Mouse (Mus musculus) cerebellum, postnatal 25 days (tissue): ENCODE data around the gene Psip1.
A peak's percentile ranks its signal among the peaks of the same experiment; 100 is the strongest.
"Not testable (repeated sequence)": the region's sequence is repeated elsewhere in the genome, so short reads cannot be mapped to it uniquely, and the experiment has no call there.

ENCODE experiments used
- DNase-seq, 2 experiments: peaks; one replicate each; pipeline ENCODE4 v3.0.0; 2021; ENCODE audit warnings: mixed read lengths in 2 of 2

Gene Psip1

DNA sequence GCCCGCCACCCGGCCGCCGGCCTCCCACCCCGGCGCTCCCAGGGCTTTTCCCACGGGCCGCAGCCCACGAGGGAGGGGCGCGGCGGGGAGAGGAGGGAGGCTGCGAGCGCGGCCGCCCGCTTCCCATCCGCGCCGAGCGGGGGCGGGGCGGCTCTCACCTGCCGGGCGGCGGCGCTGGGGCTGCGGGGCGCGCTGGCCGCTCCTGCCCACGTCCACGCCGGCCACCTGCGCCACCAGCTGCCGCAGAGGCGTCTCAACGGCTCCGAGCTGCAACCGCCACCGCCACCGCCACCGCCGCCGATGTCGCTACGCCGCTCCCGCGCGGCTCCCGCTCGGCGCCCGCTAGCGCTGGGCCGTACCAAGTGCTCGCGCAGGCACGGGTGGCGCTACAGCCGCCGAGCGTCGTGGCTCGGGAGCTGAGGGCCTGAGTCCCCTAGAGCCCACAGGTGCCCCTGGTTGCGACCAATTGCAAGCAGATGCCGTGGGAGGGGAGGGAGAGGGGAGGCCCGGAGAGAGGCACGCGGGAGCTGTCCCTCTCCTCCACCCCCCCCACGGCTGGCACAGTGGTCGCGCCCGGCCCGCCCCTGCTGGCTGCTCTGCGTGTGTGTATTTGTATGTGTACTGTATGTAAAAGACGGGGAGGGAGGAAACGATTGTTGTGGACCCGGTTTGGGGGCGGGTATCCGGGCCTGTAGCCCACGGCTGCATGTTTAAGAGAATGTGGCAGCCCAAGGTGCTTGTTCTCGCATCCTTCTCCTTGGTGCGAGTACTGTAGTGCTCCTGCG is at the start of gene Psip1:
Psip1 (minus strand) TSS at position 343 of the 785 bp plus-strand sequence.
- DNase-seq: peak; percentile 96 to 97

DNA sequence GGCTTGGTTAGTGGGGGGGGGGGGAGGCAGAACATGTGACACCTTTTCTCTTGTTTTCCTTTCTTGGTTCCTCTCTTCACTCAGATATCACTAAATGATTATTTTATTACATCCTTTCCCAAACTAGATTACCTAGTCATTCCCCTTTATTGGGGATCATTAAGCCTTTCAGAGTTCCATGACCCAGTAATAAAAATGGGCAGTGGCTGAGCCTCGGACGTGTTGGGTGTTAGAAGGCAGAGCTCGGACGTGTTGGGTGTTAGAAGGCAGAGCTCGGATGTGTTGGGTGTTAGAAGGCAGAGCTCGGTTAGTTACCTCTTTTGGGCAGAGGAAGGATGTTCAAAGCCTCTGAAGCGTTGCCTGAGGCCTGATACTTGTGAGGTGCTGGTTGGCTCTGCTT is 47.8 kb upstream of the Psip1 start:
- no peak for DNase-seq

DNA sequence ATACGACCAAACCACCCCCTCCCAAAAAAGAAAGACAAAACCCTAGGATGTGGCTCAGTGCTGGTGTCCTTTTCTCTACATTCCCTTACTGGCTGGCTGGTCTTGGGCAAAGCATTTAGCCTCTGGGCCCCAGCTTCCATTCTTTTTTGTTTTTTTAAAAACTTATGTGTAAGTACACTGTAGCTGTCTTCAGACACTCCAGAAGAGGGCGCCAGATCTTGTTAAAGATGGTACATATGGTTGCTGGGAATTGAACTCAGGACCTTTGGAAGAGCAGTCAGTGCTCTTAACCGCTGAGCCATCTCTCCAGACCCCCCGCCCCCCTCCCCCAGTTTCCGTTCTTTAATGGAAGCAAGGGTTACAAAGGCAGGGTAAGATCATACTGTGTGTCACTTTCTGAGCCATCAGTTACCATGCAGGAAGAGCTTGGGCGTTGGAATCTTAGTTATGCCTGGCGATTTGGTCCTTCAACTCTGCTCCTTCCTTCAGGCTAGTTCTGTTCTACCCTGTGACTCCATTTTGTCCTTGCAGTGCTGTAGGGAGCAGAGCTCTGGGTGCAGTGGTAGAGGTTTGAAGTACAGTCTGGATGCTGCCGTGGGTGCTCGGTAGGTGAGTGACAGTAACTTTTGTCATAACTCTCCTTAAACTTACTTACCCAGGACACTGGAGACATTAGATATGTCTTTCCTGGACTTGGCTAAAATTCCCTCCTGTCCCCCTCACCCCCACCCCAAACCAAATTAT is 47.1 kb upstream of the Psip1 start:
- DNase-seq: no peak

DNA sequence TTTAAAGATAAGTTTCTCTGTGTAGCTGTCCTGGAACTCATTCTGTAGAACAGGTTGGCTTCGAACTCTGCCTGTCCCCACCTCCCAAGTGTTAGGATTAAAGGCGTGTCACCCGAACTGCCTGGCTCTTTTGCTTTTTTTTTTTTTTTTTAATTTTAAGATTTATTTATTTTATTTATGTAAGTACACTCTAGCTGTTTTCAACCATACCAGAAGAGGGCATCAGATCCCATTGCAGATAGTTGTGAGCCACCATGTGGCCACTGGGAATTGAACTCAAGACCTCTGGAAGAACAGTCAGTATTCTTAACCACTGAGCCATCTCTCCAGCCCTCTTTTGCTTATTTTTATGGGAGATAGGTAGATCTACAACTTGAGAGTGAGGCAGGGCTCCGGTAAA is 43.8 kb upstream of the Psip1 start:
- not testable (repeated sequence) for DNase-seq

DNA sequence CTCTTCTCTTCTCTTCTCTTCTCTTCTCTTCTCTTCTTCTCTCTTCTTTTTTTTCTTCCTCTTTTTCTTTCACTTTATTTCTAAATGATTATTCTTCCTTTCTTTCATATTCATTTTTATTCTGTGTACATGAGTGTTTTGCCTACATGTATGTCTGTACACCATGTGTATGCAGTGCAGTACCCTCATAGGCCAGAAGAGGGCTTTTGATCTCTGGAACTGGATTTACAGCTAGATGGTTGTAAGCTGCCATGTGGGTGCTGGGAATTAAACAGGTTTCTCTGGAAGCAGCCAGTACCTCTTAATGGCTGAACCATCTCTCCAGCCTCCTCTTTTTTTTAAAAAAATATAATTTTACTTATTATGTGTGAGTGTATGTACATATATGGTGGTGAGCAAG is 41.7 kb upstream of the Psip1 start:
- peak in 1 of 2 experiments; percentile 44 for DNase-seq

DNA sequence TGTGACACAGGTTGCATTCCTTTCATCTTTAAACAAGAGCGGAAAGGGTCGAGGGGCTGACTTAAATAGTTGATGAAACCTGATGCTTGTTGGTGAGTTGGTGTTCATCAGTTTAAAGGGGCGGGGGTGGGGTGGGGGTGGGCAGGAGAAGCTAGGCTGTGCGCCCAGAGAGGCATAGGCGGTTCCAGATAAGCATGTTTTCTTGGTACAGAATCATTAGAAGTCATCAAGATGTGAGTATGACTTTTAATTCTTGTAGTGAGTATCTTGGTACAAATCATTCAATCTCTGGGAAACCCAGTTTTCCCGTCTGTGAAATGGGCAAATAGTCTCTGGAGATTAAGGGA is 40.7 kb upstream of the Psip1 start:
- DNase-seq: no peak

DNA sequence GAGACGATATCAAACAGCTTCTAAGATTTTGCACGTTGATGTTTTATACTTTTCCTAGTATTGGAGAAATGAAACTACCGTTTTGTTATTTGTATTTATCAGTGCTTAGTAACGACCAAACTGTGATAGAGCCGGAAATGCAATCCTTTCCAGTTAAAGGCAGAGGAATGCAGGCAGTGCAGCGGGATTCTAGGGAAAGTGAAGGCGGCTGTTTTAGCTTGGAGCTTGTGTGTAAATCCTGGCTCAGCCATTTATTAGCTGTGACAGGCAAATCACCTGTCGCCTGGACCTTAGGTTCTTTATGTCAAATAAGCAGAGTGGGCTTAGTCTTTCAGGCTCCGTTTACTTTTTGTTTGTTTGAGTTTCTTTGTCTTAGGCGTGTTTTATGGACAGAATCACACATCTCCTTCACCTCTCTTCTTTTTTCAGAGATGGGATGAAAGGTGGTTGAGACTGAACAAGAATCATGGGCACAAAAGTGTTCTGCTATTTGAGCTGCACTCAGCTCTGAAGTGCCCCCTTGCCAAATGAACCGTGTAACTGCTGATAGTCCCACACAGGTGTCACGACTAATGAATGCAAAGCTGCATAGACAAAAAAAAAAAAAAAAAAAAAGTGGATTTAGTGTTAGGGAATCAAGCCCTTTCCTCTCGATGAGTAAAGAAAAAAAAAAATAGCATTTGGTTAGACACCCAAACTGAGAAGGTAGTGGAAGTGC is 40.2 kb upstream of the Psip1 start:
- no peak for DNase-seq

DNA sequence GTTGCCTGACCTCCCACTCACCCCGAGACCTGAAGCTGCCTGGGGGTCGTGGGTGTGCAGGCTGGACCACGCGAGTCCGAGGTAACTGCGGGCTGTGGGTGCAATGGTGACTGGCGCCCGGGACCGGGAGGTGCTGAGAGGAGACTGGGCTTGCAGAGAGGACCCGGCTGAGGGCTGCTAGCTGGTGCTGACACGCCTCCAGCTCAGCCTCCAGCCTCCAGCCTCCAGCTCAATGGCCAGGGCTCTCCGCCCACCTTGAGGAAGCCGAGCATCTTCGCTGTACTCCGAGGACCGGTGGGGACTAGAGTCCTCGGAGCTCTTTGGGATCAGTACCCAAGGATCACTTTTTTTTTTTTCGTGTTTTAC is 39.4 kb upstream of the Psip1 start:
- no peak for DNase-seq

DNA sequence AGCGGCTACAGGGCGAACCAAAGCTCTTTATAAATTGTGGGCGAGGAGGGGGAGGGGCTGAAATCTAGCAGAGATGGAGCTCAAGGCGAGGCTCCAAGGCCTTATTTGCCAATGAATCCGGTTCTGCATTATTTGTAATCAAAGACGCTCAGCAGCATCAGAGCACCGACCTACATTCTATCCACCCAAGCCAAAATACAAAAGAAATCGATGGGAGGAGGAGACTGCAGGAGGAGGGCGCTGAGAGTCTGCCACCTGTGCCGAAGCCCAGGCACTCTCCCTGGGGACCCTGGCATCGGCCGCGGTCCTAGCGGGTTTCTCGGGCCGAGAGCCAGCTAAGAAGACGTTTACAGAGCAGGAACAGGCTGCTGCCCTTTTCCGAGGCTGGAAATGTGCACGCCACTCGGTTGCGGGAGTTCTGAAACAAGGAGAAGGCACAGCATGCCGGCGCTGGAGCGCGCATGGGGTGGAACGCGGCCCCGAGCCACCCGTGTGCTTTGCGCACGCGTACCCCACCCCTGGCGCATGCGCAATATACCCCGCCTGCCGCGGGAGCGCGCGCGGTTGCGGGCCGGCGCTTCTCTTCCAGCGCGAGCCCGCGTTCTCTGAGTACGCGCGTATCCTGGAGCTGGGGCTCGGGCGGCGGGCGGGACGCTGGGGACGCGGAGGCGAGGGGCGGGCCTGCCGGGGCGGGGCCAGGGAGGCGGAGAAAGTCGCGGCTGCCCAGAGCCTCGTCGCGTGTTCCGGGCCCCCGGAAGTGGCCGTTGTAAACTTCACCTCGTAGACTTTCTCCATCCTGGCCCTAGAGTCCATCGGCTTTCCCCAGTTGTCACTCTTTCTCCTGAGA is 38.8 kb upstream of the Psip1 start, which contains the start of gene Ccdc171:
Ccdc171 (plus strand) TSS at position 703 of the 847 bp plus-strand sequence.
- DNase-seq: peak; percentile 94 to 97

DNA sequence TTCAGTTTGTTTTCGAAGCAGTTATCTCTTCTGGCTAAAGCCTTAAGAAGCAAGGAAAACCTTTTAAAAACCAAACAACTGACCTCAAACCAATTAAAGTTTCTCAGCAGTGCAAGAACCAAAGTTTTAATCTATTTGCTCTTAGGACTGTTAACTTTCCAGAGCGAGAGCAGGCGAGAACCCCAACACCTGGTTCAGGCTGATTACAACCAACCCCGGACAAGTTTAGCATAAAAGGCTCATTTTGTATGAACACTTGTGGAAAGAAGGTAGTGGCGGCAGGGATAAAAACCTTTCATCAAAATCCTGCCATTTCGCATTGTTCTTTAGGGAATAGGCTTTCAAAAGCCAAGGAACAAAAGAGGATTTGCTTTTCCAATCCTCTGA is 38.2 kb upstream of the Psip1 start:
- no peak for DNase-seq

DNA sequence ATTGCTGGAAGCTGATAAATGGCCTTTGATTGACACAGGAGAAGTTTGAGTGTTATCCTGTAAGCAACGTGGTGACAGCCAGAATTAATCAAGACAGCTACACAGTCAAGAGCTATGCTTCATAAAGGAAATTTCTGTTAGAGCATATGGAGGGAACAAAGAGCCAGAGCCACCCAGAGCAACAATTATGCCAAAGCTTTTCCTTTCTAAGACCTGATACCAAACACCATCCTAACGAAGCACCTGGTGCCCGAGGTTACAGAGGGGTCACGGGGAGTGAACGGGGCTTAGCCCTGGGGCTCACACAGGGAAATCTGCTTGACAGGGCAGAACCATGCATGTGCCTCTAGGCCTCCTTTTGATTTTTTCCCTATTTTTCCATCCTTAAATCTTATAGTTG is 35.8 kb upstream of the Psip1 start:
- DNase-seq: no peak

DNA sequence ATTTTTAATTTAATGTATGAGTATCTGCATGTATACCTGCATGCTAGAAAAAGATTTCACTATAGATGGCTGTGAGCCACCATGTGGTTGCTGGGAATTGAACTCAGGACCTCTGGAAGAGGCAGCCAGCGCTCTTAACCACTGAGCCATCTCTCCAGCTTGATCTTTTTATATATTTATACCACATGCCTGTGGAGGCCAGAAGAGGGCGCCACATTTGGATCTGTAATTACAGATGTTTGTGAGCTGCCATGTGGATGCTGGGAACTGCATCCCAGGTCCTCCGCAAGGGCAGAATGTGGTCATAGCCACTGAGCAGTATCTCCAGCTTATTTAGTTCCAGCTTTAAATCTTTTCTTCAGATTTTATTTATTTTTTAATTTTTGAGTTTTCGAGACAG is 34.0 kb upstream of the Psip1 start:
- DNase-seq: no peak

DNA sequence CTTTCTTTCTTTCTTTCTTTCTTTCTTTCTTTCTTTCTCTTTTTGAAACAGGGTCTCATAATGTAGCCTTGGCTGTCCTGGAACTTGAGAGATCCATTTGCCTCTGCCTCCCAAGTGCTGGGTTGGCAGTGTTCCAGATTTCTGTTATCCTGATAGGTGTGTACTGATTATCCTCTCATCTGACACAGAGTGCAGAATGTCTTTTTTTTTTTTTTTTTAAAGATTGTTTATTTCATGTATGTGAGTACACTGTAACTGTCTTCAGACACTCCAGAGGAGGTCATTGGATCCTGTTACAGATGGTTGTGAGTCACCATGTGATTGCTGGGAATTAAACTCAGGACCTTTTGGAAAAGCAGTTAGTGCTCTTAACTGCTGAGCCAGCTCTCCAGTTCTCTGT is 33.5 kb upstream of the Psip1 start:
- no peak for DNase-seq

DNA sequence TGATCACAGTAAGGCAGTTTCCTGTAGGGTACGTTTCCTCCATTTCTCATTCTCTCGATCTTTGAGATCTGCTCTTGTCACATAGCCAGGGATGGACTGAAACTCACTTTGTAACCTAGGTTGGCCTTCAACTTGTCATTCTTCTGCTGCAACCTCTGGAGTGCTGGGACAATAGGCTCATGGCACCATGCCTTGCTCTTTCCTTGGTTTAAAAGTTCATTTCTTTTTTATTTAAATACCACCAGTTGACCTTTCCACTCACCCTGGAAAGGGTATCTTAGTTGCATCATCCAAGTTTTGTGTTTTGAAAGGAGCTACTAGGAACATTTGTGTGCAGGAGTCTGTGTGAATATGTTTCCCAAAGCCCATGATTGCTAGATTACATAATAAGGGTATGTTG is 32.9 kb upstream of the Psip1 start:
- DNase-seq: no peak

DNA sequence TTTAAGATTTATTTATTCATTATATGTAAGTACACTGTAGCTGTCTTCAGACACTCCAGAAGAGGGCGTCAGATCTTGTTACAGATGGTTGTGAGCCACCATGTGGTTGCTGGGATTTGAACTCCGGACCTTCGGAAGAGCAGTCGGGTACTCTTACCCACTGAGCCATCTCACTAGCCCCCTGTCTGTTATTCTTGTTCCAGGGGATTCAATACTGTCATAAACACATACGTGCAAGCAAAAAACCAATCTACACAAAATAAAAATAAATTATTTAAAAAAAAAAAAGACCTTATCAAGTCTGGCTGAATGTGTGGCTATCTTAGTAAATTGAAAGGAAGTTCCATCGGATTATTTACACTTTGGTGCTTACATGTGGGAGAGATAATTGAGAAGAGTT is 29.9 kb upstream of the Psip1 start:
- not testable (repeated sequence) for DNase-seq

DNA sequence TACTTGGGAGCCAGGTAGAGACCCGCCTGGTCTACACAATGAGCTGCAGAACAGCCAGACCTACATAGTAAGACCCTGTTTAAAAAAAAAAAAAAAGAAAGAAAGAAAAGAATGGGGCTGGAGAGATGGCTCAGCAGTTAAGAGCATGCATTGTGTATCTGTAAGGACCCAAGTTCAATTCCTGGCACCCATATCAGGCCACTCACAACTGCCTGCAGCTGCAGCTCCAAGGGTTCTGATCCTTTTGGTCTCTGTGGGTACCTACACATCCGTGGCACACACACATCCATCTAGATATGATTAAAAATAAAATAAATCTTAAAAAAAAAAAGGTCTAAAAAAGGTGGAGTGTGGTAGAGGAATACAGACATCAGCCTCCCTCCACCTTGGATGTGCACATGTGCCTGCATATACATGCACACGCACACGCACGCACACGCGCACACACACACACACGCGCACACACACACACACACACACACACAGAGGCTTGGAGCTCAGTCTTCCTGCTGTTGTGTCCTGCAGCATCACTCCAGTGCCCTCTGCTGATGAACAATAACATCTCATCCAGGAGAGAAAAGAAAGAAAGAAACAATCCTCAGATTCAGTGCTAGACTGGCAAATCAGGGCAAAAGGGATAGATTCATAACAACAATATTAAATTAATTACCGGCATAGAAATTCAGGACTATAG is 28.9 kb upstream of the Psip1 start:
- DNase-seq: peak in 1 of 2 experiments; percentile 36

DNA sequence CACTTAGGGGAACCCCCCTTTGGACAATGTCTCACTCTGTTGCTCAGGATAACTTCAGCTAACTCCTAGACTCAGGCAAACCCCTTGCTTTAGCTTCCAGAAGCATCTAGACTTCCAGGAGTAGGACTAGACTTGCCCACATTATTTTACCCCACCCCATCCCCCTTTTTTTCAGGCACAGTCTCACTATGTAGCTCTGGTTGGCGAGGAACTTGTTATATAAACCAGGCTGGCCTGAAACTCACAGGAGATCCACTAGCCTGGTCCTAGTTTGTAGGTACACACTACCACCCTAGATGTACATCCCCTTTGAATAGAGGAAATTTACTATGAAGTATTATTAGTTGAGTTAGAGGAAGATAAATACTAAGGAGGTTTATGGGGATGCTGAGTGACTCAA is 27.9 kb upstream of the Psip1 start:
- DNase-seq: no peak

DNA sequence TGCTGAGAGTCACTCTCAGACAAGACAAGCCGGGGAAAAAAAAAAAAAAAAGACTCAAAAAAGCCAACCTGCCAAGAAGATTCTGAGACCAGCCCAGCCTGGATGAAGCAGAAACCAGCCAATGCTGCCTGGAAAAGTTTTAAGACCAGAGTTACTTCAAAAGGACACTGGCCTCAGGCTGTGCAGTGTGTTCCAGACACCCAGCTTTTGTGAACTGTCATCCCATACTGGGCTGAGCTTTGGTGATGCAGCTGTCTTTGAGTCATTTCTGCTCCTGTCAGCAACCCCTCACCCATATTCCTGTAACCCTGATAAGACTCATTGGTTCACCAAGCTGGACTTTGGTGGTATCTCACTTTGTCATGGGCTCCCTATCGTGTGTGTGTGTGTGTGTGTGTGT is 26.4 kb upstream of the Psip1 start:
- DNase-seq: no peak

DNA sequence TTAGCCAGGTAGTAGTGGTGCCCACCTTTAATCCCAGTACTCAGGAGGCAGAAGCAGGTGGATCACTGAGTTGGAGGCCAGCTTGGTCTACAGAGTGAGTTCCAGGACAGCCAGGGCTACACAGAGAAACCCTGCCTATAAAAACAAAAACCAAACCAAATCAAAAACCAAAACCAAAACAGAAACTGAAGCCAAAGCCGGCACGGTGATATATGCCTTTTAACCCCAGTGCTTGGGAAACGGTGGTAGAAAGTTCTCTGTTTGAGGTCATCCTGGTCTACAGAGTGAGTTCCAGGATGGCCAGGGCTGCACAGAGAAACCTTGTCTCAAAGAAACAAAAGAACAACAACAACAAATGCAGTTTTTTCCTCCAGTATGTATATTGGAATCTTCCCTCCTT is 26.0 kb upstream of the Psip1 start:
- no peak for DNase-seq

DNA sequence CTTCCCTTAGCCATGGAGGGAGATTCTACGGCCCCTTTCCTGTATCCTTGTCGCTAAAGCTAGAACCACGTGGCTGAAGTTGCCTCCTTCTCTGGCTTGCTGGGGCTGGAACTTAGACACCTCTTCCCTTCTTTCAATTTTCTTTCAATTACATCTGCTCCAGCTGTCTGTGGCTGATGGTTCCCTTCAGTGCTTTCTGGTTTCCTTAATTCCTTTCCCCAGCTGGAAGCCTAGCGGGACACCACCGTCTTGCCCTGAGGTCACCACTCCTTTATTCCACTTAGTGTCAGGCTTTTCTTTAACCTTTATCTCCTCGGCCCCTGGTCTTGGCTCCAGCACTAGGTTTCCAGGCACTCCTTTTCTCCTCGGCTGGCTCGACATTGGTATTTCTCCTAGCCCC is 24.8 kb upstream of the Psip1 start:
- no peak for DNase-seq

DNA sequence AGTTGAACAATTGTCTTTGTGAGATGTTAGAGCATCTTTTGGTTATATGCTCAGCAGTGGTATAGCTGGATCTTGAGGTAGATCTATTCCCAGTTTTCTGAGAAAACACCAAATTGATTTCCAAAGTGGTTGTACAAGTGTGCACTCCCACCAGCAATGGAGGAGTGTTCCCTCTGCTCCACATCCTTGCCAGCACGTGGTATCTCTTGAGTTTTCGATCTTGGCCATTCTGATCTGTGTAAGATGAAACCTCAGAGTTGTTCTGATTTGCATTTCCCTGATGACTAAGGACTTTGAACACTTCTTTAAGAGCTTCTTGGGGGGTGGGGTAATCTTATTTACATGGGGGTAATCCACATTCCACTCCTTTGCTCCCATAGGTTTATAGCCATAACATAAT is 23.3 kb upstream of the Psip1 start:
- no peak for DNase-seq

DNA sequence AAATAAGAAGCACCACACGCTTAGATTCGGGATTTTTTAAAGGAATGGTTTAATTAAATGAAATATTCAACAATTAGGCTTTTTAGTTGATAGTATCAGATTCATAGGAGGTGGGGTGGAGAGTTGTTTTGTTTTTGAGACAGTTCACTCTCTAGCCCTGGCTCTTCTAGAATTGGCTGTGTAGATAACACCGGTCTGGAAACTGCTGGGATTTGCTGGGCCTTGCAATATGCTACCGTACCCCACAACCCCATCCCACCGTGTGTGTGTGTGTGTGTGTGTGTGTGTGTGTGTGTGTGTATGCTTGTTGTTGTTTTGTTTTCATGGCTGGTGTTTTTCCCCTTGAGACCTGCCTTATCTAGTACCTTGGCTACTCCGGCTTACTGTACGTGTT is 14.8 kb upstream of the Psip1 start:
- no peak for DNase-seq
